Mouse (Mus musculus): Measurements from ENCODE around the gene Sval2. TPM values are rescaled to one million over a fixed set of nuclear protein-coding genes. Genes with fewer than 3 reads are reported as not detected.

Sval2 gene
- not detected for polyA plus RNA-seq (2012; fragmentation: generic; extraction: Trizol)

GRCm38 (mm10) chr6:41852689-41853088, at the start of gene Sval2:
Sval2 (plus strand) TSS chr6:41852989.

GRCm38 (mm10) chr6:41847235-41847634, 5.6 kb upstream of the Sval2 start, which contains the start of gene Pip:
Pip (plus strand) TSS chr6:41847535.

Other genes with a start within 250 kb of the Sval2 start
- gene Ephb6, start 247.5 kb upstream of the Sval2 start, polyA plus RNA-seq (2012; fragmentation: generic; extraction: Trizol): 100 to 1,000 TPM in 1 of 2 experiments, 10 to 100 TPM in 1; 19.8 to 104 TPM
- under 1 TPM; 0.01 to 0.53 TPM for gene Trpv6, start 216.6 kb upstream of the Sval2 start, polyA plus RNA-seq (2012; fragmentation: generic; extraction: Trizol)
- not detected for gene Trpv5, start 172.2 kb upstream of the Sval2 start, polyA plus RNA-seq (2012; fragmentation: generic; extraction: Trizol)
- gene Llcfc1, start 168.6 kb upstream of the Sval2 start, polyA plus RNA-seq (2012; fragmentation: generic; extraction: Trizol): not detected
- gene Kel, start 148.7 kb upstream of the Sval2 start, polyA plus RNA-seq (2012; fragmentation: generic; extraction: Trizol): not detected
- gene Olfr459, start 77.8 kb upstream of the Sval2 start, polyA plus RNA-seq (2012; fragmentation: generic; extraction: Trizol): not detected
- not detected for gene Pip, start 5.5 kb upstream of the Sval2 start, polyA plus RNA-seq (2012; fragmentation: generic; extraction: Trizol)
- not detected for gene Sval1, start 98.6 kb downstream of the Sval2 start, polyA plus RNA-seq (2012; fragmentation: generic; extraction: Trizol)
- not detected for gene Sval3, start 115.2 kb downstream of the Sval2 start, polyA plus RNA-seq (2012; fragmentation: generic; extraction: Trizol)
- gene Sva, start 185.4 kb downstream of the Sval2 start, polyA plus RNA-seq (2012; fragmentation: generic; extraction: Trizol): not detected